Mouse (Mus musculus) right cerebral cortex, postnatal 10 days (tissue): Measurements from ENCODE around the gene Ankrd42.
A peak's percentile ranks its signal among the peaks of the same experiment; 100 is the strongest.

ENCODE experiments used
- DNase-seq, 2 experiments: peaks; one replicate each; pipeline ENCODE4 v3.0.0; 2021; ENCODE audit warnings: low spot score in 2 of 2

The Ankrd42 gene

DNA sequence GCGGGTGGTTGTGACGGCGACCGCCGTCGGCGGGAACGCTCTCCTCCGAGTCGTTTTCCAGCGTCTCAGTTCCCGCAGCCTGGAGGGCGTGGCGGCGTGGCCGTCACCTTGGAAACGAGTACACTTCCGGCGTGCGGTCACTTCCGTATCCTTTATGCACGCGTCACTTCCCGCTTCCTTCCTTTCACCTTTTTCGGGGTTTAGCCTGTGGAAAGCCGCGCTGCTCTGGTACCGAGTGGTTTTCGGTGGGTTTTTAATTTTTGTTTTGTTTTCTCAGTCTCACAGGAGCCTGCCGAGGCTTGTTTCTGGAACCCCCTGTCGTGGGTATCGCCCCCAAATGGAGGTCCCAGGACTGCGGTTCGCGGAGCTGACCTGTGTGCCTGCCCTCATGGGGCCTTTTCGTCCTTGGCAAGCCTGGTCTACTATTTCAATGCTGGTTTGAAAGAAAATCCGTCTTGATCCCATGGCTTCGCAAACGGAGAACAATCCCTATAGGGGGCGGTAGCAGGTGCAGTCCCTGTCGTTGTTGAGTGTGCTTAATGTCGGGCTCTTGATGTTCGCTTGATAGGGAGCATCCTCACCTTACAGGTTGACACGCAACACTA is at the start of gene Ankrd42:
Gene Ankrd42, minus strand, starts transcription at position 122 of the 605 bp plus-strand sequence.
- peak; percentile 95 to 96 for DNase-seq

DNA sequence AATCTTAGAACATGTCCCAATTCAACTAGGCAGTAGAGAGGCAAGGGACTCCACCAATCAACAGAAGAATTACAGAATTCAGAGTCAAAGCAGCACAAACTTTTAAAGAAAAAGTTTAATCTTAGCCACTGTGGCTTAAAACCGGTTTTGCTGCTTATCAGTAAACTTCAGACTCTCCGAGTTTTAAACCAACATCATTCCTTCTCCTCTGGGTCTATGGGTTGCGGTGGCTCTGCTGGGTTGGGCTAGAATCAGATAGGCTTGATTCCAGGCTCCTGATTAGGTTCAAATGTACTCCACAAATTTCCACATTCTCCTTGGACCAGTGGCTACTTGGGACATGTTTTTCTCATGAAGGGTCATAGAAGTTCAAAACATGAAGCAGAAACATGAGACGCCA is 40.4 kb upstream of the Ankrd42 start:
- no peak for DNase-seq

DNA sequence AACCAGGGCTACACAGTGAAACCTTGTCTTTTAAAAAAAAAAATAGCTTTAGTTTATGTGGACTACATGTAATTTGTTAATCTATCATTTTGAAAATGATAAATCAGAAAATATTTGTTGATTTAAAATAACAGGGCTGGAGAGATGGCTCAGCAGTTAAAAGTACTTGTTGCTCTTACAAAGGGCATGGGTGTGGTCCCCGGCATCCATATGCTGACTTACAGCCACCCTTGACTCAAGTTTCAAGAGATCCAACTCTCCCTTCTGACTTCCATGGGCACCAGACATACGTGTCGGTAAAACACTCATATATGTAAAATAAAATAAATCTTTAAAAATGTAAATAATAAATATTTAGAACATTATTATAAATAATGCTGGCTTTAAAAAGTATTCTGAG is 38.2 kb upstream of the Ankrd42 start:
- no peak for DNase-seq

DNA sequence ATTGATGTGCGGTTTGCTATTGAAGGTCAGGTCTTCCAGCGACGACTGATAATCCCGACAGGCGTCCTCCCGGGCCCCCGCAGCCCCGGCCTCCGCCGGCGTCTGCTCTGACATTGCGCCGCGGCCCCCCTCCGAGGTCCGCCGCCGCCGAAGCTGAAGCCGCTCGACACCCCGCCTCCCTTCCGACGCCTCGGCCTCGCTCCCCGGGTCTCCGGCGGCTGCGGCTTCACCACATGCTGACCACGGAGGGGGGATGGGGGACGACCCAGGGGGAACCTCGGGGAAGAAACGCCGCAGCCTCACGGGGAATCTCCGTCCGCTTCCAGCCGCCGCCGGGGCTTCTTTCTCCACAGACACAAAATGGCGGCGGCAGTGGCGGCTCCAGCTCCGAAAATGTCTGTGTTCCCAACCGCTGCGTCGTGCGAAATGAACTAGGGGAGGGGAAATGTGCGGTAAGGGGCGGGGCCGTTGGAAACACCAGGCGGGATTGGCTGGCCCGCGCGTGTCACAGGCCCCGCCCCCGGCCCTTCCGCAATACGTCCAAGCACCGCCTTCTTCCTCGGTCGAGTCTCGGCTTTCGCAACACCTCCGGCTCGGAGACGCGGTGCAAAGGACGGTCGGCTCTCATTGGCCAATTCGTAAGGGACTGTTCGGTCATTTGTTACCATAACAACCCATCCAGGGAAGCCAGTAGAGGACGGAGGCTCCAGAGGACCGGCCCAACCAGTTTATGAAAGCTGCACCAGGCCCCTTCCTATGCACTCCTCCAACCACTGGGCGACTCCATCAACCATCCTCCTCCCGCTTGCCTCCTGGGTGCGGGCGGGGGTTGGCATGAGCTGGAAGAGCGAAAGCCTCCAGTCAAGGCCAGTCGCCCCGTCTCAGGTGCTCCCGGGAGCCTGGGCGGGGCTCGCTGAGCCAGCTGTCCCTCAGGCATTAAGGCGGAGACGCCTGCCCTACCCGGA is 32.8 kb upstream of the Ankrd42 start, which contains the start of gene Pcf11:
Gene Pcf11, minus strand, starts transcription at position 428 of the 965 bp plus-strand sequence.
- DNase-seq: peak; percentile 98 to 99

DNA sequence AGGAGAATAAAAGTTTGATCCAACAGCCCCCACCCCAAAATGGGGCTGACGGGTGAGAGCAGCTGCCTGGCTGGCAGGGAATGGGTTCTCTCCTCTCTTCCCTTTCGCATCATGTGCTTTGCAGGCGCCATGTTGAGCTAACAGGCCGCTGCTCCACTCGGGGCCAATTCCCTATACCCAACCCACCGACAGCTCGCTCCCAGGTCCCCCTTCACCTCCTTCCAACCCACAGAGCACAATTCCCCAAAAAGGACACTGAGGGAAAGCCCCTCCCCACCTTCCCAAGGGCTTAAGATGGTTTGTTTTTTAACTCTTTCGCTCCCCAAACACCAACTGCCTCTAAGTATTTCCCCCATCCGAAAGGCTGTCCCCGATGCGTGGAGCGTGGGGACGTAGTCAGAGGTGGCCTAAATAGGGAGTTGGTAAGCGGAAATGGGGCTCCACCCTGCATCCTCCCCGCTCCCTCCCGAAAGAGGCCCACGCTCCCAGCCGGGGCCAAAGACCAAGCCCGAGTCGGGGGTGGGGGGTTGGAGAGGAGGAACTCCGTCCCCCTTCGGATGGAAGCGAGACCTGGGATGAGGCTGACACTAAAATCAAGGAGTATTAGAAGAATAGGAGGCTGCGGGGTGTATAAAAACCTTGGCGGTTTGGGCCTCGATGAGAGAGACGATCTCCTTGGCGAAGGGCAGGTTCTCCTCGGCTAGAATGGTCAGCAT is 32.0 kb upstream of the Ankrd42 start:
- peak; percentile 72 to 74 for DNase-seq

DNA sequence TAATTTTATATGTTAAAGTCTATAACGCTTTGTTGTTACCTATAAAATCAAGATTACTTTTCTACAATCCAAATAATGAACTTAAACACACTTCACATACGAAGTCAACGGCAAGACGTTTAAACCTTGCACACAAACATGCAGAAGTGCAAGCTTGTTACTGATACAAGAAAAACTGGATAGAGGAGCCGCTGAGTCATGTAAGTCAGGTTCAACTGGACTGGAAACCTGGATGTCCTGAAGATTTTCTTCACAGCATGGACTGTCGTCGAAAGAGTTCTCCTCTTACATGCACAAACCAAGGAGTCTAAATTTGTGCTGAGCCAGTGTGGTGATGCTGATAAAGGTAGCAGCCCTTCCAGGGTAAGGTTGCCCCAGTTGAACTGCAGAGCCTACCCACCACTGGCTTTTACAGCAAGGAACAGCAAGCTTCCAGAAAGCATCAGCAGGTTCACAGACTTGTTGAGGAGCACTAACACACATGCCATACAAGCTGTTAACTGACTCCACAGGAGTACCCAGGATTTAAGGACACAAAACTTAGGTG is 29.4 kb upstream of the Ankrd42 start:
- no peak for DNase-seq

DNA sequence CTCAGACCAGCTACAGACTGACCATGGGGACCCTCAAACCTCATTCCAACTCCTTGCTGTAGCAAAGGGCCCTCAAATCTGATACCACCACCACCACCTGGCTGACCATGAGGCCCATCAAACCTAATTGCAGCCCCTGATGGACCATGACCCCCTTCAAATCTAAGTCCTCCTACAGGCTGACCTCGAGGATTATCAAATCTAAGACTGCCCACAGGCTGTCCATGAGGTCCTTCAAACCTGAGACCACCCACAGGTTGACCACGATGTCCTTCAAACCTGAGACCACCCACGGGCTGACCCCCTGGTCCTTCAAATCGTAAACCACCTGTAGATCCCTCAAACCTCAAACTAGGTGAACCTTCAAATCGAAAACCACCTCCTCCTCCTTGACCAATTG is 21.1 kb upstream of the Ankrd42 start:
- DNase-seq: no peak

DNA sequence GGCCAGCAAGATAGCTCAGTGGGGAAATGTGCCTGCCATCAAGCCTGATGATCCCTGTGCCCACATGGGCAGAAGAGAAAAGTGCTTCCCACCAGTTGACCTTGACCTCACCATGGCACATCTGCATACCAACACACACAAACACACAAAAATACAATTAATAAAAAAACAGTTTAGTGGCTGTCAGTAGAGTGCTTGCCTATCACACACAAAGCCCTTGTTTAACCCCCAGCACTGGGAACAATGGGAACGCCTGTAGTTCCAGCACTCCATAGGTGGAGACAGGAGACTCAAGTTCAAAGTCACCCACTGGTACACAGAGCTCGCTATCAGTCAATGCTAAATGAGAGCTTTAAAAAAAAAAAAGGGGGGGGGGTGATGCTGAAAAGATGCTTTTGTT is 19.4 kb upstream of the Ankrd42 start:
- DNase-seq: no peak

DNA sequence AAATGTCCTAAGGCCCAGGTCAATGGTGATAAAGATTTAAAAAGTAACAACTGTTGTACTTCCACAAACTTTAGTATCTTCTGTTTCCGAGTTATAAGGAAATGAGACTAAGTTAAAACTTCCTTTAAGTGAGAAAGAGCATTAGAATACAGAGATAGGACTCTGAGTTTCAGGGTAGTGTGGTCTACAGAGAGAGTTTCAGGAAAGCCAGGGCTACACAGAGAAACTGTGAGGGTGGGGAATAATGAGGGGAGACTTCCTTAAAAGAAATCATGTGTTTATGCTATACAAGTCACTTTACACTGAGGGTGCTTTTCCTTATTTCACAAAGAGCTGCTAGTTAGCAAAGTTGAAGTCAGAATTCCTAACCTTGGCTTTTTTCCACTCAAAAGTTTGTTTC is 16.4 kb upstream of the Ankrd42 start:
- no peak for DNase-seq

DNA sequence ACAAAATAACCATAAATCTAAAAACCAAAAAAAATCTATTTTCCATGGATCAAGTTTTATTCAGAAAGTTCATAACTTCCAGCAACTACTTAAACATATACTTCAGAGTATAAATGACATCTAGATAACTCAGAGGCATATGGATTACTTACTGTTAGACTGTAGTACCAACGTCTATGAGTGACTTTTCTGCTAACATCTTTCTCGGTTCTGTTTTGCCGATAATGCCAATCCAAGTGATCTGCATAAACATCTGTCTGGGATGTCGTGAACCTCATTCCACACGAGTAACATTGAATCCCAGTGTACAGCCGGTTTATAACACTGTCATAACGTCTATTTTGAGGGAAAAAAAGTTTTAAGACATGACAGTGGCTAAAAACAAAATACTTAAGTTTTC is 10.8 kb upstream of the Ankrd42 start:
- DNase-seq: no peak

DNA sequence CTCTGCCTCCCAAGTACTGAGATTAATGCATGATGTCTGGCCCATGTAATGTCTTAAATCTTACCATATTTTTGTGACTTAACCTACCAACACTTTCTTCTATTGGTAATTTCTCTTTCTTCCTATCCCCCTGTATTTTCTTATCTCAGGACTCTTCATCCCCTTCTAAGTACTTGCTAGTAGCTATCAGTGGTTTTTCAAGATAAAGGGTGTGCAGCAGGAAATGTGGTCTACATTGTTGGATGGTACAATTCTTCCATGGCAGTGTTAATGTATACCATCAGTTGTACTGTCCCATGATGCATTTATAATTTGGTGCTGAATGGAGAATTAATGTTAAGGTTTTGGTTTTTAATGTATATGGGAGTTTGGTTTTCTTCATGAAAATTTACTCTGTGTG is 5.4 kb upstream of the Ankrd42 start:
- no peak for DNase-seq

DNA sequence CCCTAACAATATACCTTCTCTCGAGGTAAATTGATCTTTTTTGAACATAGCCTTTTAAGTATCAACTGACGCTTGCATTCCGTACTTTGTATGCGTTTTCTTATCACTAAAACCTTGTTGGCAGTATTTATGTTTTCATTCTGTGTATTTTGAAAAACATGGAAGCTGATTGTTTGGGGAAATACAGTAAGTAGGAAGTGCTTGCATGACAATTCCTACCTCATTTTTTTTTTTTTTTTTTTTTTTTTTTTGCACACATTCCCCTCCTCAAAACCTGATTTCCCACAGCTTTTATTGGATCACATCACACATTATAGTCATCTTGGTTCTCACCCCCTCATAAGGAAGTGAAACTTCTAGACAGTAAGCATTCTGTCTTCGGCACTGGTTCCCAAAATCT is 1.1 kb upstream of the Ankrd42 start:
- no peak for DNase-seq

DNA sequence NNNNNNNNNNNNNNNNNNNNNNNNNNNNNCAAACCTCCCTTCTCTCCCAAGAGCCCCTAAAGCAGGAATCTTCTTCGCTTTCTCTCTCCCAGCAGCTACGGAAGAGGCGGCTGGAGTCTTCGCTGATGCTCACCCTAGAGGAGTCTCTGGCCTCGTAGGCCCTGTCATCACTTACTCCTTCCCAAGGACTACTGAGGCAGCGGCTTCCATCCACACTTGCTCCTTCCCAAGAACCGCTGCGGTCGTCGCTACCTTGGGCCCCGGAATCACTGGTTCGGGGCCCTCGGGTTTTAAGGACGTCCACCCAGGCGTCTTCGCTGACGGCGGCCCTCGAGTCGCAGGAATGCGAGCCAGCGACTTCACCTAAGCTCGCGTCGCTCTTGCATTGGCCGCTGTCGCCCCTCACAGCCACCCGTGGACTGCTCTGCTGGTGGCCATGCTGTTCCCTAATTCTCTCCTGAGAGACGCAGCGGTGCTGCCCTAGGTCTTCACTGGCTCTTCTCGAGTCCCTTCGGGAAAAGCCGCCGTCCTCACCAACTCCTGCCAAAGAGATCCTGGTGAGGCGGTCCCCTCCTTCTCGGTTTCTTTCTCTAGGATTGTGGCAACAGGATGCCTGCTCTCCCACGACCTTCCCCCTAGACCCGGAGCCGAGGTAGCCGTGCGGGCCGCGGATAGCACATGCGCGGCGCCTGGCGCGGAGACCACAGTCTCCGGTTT is 489 bp downstream of the Ankrd42 start:
- no peak for DNase-seq

DNA sequence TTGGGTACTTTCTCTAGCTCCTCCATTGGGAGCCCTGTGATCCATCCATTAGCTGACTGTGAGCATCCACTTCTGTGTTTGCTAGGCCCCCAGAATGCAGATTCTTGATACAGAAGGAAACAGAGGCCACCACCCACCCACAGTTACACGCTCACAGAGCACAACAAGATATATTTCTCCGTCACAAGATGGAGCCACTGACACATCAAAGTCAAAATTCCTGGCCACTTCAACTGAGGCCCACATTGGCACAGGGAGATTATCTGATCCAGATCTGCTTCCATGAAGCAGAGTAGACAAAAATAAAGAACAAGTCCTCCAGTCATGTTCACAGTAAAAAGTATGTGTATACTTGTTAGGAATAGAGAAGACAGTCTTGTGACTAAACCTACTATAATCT is 6.8 kb downstream of the Ankrd42 start:
- DNase-seq: peak in 1 of 2 experiments; percentile 42

DNA sequence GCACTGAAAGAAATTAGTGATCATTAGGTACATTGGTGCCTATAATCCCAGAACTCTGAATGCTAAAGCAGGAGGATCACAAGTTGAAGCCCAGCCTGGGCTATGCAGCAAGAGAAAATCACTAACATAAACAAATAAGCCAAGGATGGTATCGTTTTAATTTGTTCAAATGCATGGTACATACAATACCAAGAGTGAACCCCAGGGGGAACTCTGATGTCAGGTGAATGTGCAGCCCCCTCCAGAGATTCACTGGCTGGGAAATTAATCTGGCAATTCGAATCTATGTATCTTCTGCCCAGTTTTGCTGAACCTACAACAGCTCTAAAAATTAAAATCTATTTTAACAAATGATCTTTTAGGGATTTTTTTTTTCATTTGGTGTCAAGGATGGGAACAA is 12.5 kb downstream of the Ankrd42 start:
- no peak for DNase-seq

DNA sequence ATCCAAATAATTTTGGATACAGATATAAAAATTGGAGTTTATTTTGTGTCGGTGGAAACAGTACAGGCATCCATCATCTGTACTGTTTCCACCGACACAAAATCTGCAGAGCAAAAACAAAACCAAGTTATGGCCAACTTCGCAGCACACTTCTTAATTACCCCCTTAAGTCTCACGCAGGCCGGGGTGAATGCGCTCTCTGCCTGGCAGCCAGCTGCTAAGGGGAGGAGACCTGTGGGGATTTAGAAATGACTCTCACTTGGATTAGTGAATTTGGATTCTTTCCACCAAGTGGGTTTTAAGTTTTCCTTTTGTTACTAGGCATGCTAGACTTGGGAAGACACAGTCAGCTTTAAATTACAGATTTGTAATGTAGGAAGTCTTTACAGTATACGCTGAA is 26.1 kb downstream of the Ankrd42 start:
- no peak for DNase-seq

DNA sequence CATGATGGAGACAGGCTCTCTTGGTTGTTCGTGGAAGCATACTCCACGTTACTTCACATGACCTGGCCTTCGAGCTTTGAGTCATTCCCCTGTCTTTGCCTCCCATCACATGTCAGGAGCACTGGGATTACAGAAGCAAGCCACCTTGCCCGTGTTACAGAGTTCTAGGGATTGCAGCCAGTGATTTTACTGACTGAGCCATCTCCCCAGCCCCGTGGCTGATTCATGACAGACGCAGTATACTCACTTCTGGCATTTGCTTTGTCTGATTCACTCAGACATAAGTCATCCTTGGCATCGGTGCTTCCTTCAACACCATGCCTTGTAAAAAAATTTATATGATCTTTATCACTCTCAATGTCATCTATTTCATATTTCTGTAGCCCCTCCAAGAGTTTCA is 32.0 kb downstream of the Ankrd42 start:
- DNase-seq: no peak

DNA sequence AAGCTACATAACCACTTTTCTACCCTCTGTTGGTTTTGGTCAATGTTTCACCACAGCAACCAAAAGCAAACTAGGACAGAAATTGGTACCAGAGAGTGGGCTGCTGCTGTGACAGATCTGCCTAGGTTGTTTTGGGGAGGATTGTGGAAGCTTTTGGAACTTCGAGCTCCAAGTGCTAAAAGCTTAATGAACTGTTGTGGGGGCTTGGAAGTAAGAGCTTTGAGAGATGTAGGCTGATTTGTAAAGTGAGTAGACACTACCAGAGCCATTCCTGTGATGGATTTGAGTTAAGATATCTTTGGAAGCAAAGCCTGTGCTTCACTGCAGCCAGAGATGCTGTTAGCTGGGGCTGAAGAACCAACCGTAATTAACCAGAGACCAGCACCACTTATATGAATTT is 46.1 kb downstream of the Ankrd42 start:
- DNase-seq: no peak

DNA sequence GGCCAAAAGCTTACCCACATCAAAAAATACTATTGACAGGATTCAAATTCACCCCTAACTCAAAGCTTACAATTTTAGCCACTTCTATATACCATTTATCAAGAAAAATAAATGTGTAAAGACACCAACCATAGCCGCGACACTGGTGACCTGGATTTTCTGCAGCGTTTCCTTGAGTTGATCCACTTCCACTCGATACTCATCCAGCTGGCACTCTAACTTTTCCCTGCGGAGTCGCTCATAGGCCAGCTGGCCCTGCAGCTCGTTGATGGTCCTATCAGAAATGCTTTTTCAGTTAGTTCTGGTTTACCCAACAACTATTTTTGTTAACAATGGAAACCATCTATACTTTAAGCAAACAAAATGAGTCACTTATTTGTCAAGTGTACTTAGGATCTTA is 47.0 kb downstream of the Ankrd42 start:
- DNase-seq: no peak

DNA sequence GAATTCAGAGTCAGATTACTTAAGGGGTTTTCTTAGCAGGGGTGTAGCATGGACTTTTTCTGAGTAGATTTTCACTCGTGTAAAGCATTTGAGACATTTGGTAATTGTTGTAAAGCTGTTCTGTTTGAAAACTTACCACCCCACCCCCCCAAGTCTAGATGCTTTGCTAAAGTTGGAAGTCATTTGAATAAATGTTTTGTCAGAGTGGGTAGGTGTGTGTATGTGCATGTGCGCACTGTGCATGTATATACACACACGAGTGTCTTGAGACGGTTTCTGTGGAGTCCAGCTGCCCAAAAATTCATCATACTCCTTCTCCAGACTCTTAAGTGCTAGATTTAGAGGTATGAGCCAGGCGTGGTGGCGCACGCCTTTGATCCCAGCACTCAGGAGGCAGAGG is 53.4 kb downstream of the Ankrd42 start:
- peak in 1 of 2 experiments; percentile 21 for DNase-seq

DNA sequence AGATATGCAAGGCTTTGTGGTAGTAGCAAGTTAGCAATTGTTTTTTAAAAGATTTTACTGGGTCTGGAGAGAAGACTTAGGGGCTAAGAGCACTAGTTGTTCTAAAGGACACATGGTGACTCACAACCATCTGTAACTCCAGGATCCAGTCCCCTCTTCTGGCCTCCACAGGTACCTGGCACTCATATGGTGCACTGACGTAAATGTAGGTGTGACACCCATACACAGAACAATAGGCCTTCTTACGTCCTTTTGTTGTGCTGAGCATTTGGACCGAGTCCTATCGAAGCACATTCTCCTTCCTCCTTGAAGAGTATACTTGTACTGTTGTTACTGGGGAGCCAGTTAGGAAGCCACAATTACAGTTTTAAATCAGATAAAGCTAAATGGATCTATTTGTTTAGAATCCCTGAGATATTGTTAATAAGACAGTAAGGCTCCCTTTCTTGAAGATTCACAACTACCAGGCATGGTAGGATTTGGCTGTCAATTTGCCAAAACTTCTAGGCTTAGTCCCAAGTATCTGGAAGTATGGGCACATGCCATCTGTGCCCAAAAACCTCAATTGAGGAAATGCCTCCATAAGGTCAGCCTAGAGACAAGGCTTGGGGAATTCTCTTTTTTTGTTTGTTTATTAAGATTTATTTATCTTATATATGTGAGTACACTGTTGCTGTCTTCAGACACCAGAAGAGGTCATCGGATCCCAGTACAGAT is 56.3 kb downstream of the Ankrd42 start:
- DNase-seq: peak in 1 of 2 experiments; percentile 19
